Mouse (Mus musculus) c-Kit-negative CD71-positive TER-119-positive erythroid progenitor cells, embryonic 14.5 days (primary cell): ENCODE results near the gene Prkce.

Source experiments
- DNase-seq: peaks from one replicate; pipeline ENCODE4 v3.0.0-alpha.2; 2013; ENCODE audit warnings: low read depth, low spot score

Prkce gene

GRCm38 (mm10) chr17:86175516-86175915, 7.9 kb downstream of the Prkce start:
- DNase-seq = no peak

GRCm38 (mm10) chr17:86176722-86177121, 9.1 kb downstream of the Prkce start:
- no peak for DNase-seq

DNA sequence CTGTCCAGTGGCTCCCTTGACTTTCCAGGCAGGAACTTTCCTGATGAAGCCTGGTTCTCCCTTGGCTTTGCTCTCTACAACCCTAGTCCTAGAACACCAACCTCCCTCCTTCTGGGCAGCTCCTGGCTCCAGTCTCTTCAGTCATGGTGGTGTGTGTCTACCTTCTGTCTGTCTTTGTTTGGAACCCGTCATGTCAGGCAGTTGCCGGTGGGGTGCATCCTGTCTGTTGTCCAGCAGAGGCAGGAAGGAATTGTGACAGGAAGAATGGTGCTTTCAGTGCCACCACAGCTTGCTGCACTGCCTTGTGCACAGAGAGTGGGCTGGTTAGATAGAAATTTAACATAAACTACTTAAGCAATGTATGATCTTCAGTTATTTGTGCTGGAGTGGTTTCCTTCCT, 16.2 kb downstream of the Prkce start:
- DNase-seq = no peak

GRCm38 (mm10) chr17:86184552-86185209, 17.1 kb downstream of the Prkce start:
- no peak for DNase-seq

- no peak for DNase-seq
Observed at GRCm38 (mm10) chr17:86185584-86185983, 18.0 kb downstream of the Prkce start.

- no peak for DNase-seq
Observed at GRCm38 (mm10) chr17:86187777-86188176, 20.2 kb downstream of the Prkce start.

DNA sequence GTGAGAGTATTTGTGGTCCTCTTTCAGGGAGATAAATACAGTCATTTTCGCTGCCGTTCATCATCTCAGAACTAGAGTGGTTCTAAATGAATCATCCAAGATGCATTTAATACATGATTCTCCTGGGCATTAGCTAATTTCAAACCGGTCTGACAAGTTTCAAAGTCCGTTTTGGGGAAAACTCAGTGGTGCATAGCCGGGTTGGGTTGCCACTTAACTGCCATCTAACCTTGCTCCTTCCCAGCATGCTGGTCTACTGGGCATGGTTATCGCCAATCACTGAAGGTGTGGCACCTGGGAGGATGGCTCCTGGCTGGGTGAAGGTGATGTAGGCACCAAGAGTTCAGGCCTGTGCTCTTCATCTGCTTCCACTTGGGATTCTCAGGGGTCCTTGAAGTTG, 26.4 kb downstream of the Prkce start:
- DNase-seq = no peak

DNA sequence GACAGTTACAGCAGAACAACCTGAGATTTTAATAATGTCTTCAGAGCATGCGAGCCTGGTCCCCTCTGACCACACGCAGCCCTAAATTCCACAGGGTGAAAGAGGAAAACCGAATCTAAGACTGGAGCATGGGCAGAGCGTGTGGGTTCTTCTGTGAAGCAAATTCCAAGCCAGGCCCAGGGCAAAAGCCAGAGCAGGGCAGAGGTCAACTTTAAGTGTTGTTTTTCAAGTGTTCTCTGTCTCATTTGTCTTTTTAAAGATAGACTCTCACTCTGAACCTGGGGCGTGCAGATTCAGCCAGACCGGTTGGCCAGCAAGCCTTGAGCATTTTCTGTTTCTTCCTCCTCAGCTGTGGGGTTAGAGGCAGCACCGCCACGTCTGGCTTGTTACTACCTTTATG, 27.3 kb downstream of the Prkce start:
- DNase-seq = no peak

- DNase-seq = no peak
Observed at GRCm38 (mm10) chr17:86198496-86199465, 31.2 kb downstream of the Prkce start.

GRCm38 (mm10) chr17:86201981-86202380, 34.4 kb downstream of the Prkce start:
- no peak for DNase-seq

DNA sequence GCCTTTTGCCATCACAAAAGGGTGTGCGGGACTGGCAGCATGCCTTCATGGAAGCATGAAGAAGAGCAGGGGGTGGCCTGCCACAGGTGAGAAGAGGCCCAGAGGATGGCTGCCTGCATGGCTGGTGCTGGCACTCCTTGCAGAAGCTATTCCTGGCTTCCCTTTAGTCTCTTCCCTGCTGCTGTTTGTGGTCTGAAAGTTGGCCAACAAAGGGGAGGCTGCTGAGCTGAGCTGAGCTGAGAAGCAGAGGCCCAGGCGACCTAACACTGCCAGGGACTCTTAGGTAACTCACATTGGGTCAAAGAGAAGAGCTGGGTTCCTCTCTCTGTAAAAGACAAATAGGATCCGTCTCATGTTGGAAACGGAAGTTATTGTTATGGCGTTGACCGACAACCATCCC, 35.4 kb downstream of the Prkce start:
- DNase-seq = no peak

DNA sequence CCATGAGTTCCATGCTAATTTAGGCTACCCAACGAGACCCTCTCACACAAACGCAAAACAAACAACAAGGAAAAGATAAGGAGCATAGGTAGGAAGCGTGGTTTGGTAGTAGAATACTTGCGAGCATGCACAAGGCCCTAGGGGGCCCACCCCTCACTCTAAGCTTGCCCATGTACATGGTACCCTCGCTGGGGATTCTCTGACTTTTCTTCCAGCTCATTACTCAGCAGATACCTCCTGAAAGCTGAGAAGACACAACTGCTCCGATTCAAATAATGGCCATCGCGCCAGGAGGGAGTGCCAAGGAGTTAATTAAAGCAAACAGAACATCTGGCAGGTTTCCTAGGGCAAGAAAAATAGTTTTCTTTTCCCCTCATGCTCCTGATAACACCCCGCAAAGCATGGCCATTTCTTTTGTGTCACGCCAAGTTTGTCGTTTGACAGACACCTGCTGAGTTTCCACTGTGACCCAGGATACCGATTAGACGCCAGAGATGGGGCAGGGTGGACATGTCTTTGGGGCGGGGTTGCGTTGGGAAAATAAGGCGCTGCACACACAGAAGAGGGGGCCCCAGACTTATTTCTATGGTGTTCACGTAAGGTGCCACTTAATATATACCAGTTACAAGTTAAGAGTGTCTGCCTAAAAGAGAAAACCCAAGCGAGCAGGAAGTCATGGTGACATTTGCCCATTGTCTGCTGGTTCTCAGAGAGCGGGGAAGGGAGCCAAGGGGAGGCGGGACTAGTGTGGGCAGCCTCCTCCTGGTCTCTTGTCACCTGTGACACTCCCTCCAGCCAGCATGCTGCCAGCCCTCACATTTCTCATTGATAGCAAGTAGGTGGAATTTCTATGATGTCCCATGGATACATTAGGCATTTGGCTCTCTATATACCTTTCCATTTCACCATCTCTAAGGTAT, 36.2 kb downstream of the Prkce start:
- DNase-seq = no peak

GRCm38 (mm10) chr17:86206289-86206688, 38.7 kb downstream of the Prkce start:
- DNase-seq = no peak

DNA sequence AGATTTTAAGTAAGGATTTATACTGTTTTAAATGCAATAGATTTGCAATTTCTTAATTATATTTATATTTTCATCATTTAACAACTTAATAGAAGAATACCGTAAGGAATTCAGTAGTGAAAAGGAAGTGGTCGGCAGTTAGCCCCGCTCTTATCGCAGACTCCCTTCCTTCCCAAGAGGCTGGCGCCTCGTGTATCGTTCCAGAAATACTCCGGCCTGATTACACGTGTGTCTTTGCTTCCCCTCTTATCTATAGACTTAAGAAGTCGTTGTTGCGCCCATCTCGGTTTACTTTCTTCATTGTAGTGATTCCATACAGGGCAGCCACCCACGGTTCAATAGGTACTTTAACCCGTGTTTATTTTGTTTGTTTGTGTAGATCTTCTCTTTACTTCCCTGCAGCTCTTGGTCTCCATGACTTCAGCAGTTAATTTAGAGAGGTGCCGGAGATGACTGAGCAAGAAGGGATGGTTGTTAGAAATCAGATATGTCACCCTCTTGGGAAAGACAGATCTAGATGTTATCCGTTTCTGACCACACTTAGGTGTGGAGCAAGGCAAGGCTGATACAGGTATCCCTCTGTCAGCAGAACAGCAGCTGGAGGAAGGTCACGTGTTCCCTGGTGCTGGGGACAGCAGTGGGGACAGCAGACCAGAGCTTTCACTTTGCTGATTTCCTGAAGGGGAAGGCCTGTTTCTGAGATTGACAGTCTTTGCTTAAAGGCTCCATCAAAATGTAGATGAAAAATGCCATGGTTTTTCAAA, 40.7 kb downstream of the Prkce start:
- no peak for DNase-seq

- DNase-seq = no peak
Observed at GRCm38 (mm10) chr17:86208821-86209186, 41.2 kb downstream of the Prkce start.

GRCm38 (mm10) chr17:86209680-86210251, 42.2 kb downstream of the Prkce start:
- DNase-seq = no peak

GRCm38 (mm10) chr17:86212204-86212603, 44.6 kb downstream of the Prkce start:
- no peak for DNase-seq

GRCm38 (mm10) chr17:86214285-86214684, 46.7 kb downstream of the Prkce start:
- no peak for DNase-seq

DNA sequence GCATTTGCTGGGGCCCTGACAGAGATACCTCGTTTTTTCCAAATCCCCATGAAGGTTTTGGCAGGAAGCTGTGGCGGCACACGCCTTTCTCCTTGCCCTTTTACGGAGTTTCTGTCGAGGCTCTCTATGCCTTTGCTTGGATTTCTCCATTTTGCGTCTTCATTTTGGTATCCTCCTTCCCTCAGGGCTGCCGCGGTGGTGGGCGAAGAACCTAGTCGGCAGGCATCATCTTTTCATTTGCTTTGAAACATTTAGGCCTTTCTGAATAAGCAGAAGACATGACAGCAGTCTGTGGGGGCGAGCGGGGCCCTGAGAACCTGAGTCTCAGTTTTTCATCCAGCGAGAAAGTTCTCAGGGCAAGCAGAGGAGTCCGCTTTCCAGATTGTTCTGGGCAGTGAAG, 47.2 kb downstream of the Prkce start:
- no peak for DNase-seq

GRCm38 (mm10) chr17:86215771-86216170, 48.2 kb downstream of the Prkce start:
- DNase-seq = no peak

DNA sequence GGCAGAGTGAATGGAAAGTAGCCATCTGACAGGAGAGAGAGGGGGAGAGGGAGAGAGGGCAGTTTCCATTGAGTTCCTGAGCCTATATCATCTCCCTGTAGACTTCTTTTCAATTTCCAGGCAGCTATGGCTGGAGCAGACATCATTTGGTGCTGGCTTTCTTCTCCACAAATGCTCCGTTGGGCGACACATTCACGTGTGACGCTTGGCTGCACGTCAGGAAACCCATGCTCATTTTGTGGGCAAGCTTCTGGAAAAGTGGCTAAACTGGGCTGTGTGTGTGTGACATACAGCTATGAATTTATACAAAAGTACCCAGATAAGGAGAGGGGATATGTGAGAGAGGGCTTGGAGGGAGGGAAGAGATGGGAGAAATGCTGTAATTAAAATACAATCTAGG, 49.9 kb downstream of the Prkce start:
- DNase-seq = no peak
